Mouse (Mus musculus): ENCODE measurements around the gene Cbfb. TPM values are rescaled to one million over a fixed set of nuclear protein-coding genes. Genes with fewer than 3 reads are reported as not detected.
A peak's percentile ranks its signal among the peaks of the same experiment; 100 is the strongest.

Gene Cbfb
- polyA plus RNA-seq, 1 experiment from 2014 or later, result 34.1 TPM

GRCm38 (mm10) chr8:105254152-105254965 is 83.9 kb downstream of the Cbfb start:
- peak overlapping the region; percentile 98 for H3K4me2 ChIP-seq (replicated peaks)
- under 1% methylated on average over 70 of the region's 74 CpGs for WGBS
- peaks cover 14% of the 10 kb centered on the region; the same call in 1 of the 2 replicates for H3K4me1 ChIP-seq (replicated peaks; ENCODE audit: control insufficient read depth, insufficient read depth, low read length)
- ATAC-seq (ENCODE audit: low FRiP score) (peak; percentile 81), DNase-seq (ENCODE audit: low spot score) (peak; percentile 83)
- peak overlapping the region; percentile 60 for H3K27ac ChIP-seq
- H3K4me3 ChIP-seq (replicated peaks; ENCODE audit: low read length), result peak overlapping the region; percentile 56
- H3K9ac ChIP-seq, result peak overlapping the region; percentile 72
- peaks cover 44% of the 10 kb centered on the region for H3K27me3 ChIP-seq (ENCODE audit: control insufficient read depth, insufficient read depth, low read length)
- H3K9me3 ChIP-seq (ENCODE audit: control insufficient read depth, low read length), result no peaks in the 10 kb centered on the region
- H3K36me3 ChIP-seq (replicated peaks; ENCODE audit: control insufficient read depth, insufficient read depth), result peaks cover 40% of the 10 kb centered on the region

DNA sequence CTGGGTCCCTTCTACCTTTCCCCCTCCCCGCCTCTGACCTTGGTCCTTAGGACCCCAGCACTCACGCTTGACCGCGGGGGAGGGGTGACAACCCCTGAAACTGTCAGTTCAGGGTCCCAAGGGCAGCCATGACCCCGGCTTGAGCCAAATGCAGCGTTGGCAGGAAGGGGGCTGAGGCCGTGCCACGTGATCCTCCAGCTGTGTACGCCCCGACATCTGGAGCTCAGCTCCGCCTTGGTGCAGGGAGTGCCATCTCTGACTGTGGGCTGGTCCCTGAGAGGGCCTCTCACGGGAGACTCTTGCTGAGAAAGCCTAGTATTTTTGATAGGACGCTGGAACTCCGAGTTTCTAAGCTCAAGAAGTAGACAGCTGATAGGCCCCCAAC is 84.5 kb downstream of the Cbfb start, which contains the start of gene B3gnt9:
B3gnt9 (minus strand) TSS at position 188 of the 385 bp plus-strand sequence.
- Histone ChIP-seq H3K36me3 (replicated peaks; ENCODE audit: control insufficient read depth, insufficient read depth) (peaks cover 34% of the 10 kb centered on the region), H3K9ac (peak within 1 kb of the TSS; percentile 72), H3K9me3 (ENCODE audit: control insufficient read depth, low read length) (no peaks in the 10 kb centered on the region), H3K27me3 (ENCODE audit: control insufficient read depth, insufficient read depth, low read length) (peaks cover 49% of the 10 kb centered on the region), H3K4me3 (replicated peaks; ENCODE audit: low read length) (peak within 1 kb of the TSS; percentile 56), H3K4me2 (replicated peaks) (peak within 1 kb of the TSS; percentile 98), H3K4me1 (replicated peaks; ENCODE audit: control insufficient read depth, insufficient read depth, low read length) (peaks cover 16% of the 10 kb centered on the region; the same call in 1 of the 2 replicates), H3K27ac (peak within 1 kb of the TSS; percentile 60)
- DNase-seq (ENCODE audit: low spot score), result no peak
- WGBS, result 1% methylated on average over 14 of the region's 14 CpGs
- peak; percentile 11; the same call in 1 of the 2 replicates for ATAC-seq (ENCODE audit: low FRiP score)

DNA sequence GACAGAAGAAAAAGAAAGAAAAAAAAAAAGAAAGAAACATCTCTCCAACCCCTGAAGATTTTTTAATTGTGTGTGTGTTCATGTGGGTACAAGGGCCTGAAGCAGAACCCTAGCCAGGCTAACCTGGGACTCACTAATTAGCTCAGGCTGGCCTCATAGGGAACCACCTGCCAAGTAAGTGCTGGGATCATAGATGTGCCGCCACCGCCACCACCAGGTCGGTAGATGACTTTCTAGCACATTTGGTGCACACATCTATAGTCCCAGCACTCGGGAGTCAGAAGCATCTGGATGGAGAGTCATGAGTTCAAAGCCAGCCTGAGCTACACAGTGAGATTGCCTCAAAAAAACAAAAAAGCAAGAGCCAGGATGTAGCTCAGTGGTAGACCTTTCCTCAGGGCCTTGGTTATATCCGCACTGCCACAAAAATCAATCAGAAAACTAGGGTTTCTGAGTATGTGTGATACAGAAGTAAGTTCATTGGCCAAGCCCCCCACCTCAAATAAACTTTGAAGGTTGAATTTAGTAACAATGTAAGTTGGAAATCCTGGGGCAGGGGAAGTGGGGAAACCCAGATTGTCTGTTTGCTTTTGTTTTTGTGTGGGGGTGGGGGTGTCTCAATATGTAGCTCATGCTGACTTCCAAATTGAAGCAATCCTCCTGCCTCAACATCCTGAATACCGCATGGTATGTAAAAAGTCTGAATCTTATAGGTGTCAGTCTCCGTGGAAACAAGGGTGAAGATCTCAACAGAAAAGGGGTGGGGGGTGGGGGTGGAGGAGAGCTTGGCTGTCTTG is 87.0 kb downstream of the Cbfb start:
- ATAC-seq (ENCODE audit: low FRiP score), result no peak
- Histone ChIP-seq H3K4me2 (replicated peaks) (no peak overlapping the region), H3K9me3 (ENCODE audit: control insufficient read depth, low read length) (no peaks in the 10 kb centered on the region), H3K36me3 (replicated peaks; ENCODE audit: control insufficient read depth, insufficient read depth) (peaks cover 10% of the 10 kb centered on the region), H3K4me3 (replicated peaks; ENCODE audit: low read length) (no peak overlapping the region), H3K27ac (no peak overlapping the region), H3K4me1 (replicated peaks; ENCODE audit: control insufficient read depth, insufficient read depth, low read length) (peaks cover 16% of the 10 kb centered on the region; the same call in 1 of the 2 replicates), H3K27me3 (ENCODE audit: control insufficient read depth, insufficient read depth, low read length) (peaks cover 73% of the 10 kb centered on the region), H3K9ac (no peak overlapping the region)
- DNase-seq (ENCODE audit: low spot score), result no peak
- 73% methylated on average over 7 of the region's 7 CpGs for WGBS

DNA sequence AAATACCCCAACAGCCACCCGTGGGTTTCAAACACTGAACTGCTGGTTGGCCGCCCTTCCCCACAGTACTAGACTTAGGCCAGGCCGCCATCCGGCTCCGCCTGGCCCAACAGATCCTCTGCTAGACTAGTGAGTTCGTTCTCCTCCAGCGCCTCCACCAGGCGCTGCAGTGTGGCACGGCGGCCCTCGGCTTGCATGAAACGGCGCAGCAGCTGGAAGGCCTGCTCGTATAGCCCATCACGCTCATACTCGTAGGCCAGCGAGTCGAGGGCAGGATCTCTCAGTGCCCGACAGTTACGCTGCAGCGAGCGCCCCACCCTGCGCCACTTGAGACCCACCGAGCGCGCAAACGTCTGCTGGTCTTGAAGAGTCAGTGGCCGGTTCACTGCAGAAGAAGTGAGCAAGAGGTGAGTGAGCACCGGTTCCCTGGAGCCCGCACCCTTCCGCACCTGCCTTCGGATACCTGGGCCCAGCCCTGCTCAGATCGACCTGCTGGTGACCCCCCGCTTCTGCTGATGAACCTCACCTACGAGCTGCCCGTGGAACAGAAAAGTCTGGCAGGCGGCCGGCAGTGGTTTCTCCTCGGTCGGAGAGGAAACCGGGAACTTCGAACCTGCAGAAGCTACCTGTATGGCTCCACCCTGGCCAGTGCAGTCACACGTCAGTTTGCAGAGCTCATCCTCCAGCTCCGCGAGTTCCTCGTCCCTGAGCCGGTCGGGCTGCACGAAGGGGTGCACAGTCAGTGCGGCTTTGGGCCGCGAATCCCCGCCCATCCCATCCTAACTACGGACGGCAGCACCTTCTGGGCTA is 88.6 kb downstream of the Cbfb start:
- peaks cover 87% of the 10 kb centered on the region for H3K27me3 ChIP-seq (ENCODE audit: control insufficient read depth, insufficient read depth, low read length)
- no peak overlapping the region for H3K9ac ChIP-seq
- peak; percentile 29 for ATAC-seq (ENCODE audit: low FRiP score)
- H3K36me3 ChIP-seq (replicated peaks; ENCODE audit: control insufficient read depth, insufficient read depth), result no peaks in the 10 kb centered on the region
- H3K9me3 ChIP-seq (ENCODE audit: control insufficient read depth, low read length), result no peaks in the 10 kb centered on the region
- no peak overlapping the region for H3K27ac ChIP-seq
- peaks cover 16% of the 10 kb centered on the region; the same call in 1 of the 2 replicates for H3K4me1 ChIP-seq (replicated peaks; ENCODE audit: control insufficient read depth, insufficient read depth, low read length)
- WGBS, result under 1% methylated on average over 55 of the region's 55 CpGs
- peak overlapping the region; percentile 68 for H3K4me2 ChIP-seq (replicated peaks)
- no peak for DNase-seq (ENCODE audit: low spot score)
- H3K4me3 ChIP-seq (replicated peaks; ENCODE audit: low read length), result peak overlapping the region; percentile 32

DNA sequence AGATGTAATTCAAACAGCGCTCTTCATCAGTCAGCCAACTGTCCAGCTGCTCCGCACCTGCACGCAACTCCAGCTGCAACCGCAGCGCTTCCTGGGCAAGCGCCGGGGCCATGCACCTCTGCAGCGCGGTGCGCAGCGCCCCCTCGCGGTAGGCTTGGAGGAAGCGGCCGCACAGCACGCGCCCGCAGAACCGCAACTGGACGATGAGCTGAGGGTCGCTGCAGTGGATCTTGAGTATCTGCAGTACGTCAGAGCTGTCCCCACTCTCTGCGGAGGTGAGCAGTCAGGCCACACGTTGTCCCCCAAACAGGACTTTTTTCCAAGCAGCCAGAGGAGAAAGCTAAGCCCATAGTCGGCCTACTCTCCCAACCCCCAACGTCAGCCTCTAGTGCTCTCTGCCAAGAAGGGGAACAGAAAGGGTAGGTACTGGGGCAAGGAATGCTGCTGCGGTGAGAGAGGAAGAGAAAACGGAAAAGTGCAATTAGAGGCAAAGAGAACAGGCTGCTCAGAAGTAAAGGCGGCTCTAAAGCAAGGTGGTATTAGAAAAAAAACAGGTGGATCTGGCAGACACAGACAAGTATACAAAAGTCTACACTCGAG is 89.3 kb downstream of the Cbfb start:
- DNase-seq (ENCODE audit: low spot score) (peak; percentile 83), ATAC-seq (ENCODE audit: low FRiP score) (peak; percentile 64)
- Histone ChIP-seq H3K27ac (no peak overlapping the region), H3K9ac (no peak overlapping the region), H3K4me2 (replicated peaks) (peak overlapping the region; percentile 68), H3K9me3 (ENCODE audit: control insufficient read depth, low read length) (no peaks in the 10 kb centered on the region), H3K4me1 (replicated peaks; ENCODE audit: control insufficient read depth, insufficient read depth, low read length) (peaks cover 15% of the 10 kb centered on the region; the same call in 1 of the 2 replicates), H3K36me3 (replicated peaks; ENCODE audit: control insufficient read depth, insufficient read depth) (no peaks in the 10 kb centered on the region), H3K27me3 (ENCODE audit: control insufficient read depth, insufficient read depth, low read length) (peaks cover 90% of the 10 kb centered on the region), H3K4me3 (replicated peaks; ENCODE audit: low read length) (peak overlapping the region; percentile 32)
- WGBS, result 3% methylated on average over 30 of the region's 30 CpGs

GRCm38 (mm10) chr8:105260371-105261099 is 90.1 kb downstream of the Cbfb start:
- 52% methylated on average over 7 of the region's 7 CpGs for WGBS
- no peaks in the 10 kb centered on the region for H3K36me3 ChIP-seq (replicated peaks; ENCODE audit: control insufficient read depth, insufficient read depth)
- no peak for ATAC-seq (ENCODE audit: low FRiP score)
- H3K4me3 ChIP-seq (replicated peaks; ENCODE audit: low read length), result no peak overlapping the region
- no peaks in the 10 kb centered on the region for H3K9me3 ChIP-seq (ENCODE audit: control insufficient read depth, low read length)
- H3K4me1 ChIP-seq (replicated peaks; ENCODE audit: control insufficient read depth, insufficient read depth, low read length), result peaks cover 11% of the 10 kb centered on the region; the same call in 1 of the 2 replicates
- H3K4me2 ChIP-seq (replicated peaks), result no peak overlapping the region
- H3K9ac ChIP-seq, result no peak overlapping the region
- H3K27ac ChIP-seq, result no peak overlapping the region
- DNase-seq (ENCODE audit: low spot score), result no peak
- H3K27me3 ChIP-seq (ENCODE audit: control insufficient read depth, insufficient read depth, low read length), result peaks cover 90% of the 10 kb centered on the region

- Histone ChIP-seq H3K4me2 (replicated peaks) (no peak overlapping the region), H3K4me3 (replicated peaks; ENCODE audit: low read length) (no peak overlapping the region), H3K4me1 (replicated peaks; ENCODE audit: control insufficient read depth, insufficient read depth, low read length) (peaks cover 11% of the 10 kb centered on the region; the same call in 1 of the 2 replicates), H3K27me3 (ENCODE audit: control insufficient read depth, insufficient read depth, low read length) (peaks cover 90% of the 10 kb centered on the region), H3K9me3 (ENCODE audit: control insufficient read depth, low read length) (no peaks in the 10 kb centered on the region), H3K36me3 (replicated peaks; ENCODE audit: control insufficient read depth, insufficient read depth) (no peaks in the 10 kb centered on the region), H3K9ac (no peak overlapping the region), H3K27ac (no peak overlapping the region)
- ATAC-seq (ENCODE audit: low FRiP score), result no peak
- 85% methylated on average over 12 of the region's 12 CpGs for WGBS
- DNase-seq (ENCODE audit: low spot score), result no peak
Measured at GRCm38 (mm10) chr8:105261326-105261980, 91.0 kb downstream of the Cbfb start.

Data from hindbrain, embryonic 14.5 days (tissue).